Mouse (Mus musculus) urinary bladder, postnatal 4 days (tissue): ENCODE measurements around the gene Tex2.

Experiments used
- DNase-seq, 2 experiments: peaks; one replicate each; pipeline ENCODE4 v3.0.0; 2021 to 2022; ENCODE audit warnings: low spot score in 2 of 2

Gene Tex2

DNA sequence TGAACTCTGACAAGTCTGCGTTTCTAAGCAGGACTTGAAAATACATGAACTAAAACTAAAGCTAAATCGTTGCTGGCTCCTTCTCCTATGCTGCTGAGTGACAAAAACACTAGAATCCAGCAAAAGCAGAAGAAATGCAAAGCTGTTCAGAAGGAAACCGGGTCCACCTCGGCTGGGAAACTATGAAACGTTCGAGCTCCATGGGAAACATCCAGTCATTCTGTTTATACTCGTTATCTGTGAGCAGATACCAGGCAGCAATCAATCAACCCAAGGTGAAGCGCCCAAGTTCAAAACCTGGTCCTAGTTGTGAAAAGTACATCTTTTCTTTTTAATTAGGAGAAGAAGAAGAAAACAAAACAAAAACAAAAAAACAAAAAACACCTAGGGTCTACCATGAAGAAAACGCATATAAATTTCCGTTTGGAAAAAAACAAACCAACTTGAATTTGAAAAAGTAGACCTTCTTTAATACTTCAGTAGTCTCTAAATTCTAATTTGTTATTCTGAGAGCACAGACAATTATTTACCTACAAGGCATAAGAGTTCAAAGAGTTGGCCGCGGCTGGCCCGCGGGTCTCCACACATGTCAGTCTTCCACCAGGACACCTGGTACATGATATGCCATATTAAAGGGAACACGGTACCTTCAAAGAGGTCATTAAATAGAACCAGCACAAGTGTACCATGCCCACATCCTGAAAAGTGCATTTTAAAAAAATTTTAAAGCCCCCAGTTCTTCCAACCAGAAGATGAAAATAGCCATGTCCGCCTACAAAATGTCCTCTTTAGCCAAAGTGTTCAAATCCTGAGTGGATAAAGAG, 127.0 kb downstream of the Tex2 start:
- no peak for DNase-seq

GRCm38 (mm10) chr11:106485611-106486010, 127.6 kb downstream of the Tex2 start:
- DNase-seq: no peak

DNA sequence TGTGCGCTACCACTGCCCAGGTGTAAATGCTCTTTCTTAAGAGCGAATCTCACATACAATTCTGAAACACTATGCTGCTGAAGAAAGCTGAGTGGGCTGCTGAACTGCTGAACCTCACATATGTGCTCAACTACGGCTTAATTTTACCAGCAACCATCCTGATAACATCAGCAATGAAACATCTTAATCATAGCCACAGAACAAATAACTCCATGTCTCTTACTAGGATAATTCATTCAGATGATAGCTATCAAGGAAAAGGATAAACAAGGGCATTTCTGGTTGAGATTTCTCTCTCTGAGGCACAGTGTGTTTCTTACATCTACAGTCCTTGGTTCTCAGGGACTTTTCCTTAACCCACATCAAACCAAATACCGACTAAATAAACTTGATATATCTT, 128.3 kb downstream of the Tex2 start:
- DNase-seq: no peak

GRCm38 (mm10) chr11:106482867-106483266, 130.4 kb downstream of the Tex2 start:
- no peak for DNase-seq

- DNase-seq: no peak
Measured at GRCm38 (mm10) chr11:106481651-106482050, 131.6 kb downstream of the Tex2 start.

GRCm38 (mm10) chr11:106480530-106480885, 132.7 kb downstream of the Tex2 start:
- DNase-seq: no peak

GRCm38 (mm10) chr11:106479619-106480529, 133.3 kb downstream of the Tex2 start:
- no peak for DNase-seq

GRCm38 (mm10) chr11:106478745-106479144, 134.5 kb downstream of the Tex2 start:
- DNase-seq: no peak

DNA sequence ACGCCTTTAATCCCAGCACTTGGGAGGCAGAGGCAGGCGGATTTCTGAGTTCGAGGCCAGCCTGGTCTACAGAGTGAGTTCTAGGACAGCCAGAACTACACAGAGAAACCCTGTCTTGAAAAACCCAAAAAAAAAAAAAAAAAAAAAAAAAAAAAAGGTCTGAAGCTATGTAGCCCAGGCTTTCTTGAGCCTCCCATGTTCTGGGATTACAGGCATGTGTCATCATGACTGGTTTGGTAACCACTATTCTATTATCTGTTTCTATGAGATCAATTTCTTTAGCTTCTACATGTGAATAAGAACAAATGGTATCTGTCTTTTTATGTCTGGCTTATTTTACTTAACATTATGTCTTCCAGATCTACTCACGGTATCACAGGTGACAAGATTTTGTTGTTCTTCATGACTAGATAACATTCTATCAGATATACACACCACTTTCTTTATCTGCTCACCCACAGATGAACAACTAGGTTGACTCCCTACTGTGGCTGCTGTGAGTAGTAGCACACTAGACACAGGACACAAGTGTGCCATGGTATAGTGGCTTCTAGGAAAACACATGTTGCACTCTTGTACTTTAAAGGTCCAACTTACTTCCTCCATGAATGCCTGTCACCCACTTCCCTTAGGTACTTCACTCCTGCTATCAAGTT, 135.6 kb downstream of the Tex2 start:
- DNase-seq: no peak

DNA sequence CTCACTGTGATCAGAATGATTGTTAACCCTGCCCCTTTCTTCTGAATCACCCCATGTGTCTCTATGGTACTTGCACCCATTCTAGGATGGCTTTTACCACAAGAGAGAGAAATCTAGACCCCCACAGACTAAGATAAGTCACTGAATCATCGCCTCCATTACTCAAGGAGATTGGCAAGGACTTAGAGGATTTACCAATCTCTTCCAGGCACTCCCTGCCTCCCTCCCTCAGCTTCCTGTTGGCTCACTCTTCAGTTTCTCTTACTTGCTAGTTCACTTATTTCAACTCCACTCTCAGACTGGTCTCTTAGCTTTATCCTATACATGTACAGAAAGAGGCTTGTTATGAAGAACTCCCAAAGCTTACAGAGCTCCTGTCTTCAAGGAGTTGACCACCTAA, 137.9 kb downstream of the Tex2 start:
- DNase-seq: no peak

GRCm38 (mm10) chr11:106471629-106472028, 141.6 kb downstream of the Tex2 start:
- DNase-seq: no peak

GRCm38 (mm10) chr11:106468509-106468908, 144.7 kb downstream of the Tex2 start:
- DNase-seq: no peak

- DNase-seq: no peak
Measured at GRCm38 (mm10) chr11:106465932-106466331, 147.3 kb downstream of the Tex2 start.

DNA sequence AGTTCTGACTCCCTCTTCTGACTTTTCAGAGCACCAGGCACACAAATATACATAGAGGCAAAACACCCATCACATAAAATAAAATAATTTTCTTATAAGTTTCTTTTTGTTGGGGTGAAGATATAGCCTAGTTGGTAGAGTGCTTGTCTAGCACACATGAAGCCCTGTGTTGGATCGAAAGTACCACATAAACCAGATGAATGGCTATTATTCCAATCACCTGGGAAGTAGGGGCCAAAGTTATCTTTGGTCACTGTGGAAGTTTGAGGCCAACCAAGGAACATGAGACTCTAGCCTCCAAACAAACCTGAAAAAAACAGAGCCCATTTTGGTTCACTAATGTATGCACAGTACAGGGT, 147.7 kb downstream of the Tex2 start:
- no peak for DNase-seq

DNA sequence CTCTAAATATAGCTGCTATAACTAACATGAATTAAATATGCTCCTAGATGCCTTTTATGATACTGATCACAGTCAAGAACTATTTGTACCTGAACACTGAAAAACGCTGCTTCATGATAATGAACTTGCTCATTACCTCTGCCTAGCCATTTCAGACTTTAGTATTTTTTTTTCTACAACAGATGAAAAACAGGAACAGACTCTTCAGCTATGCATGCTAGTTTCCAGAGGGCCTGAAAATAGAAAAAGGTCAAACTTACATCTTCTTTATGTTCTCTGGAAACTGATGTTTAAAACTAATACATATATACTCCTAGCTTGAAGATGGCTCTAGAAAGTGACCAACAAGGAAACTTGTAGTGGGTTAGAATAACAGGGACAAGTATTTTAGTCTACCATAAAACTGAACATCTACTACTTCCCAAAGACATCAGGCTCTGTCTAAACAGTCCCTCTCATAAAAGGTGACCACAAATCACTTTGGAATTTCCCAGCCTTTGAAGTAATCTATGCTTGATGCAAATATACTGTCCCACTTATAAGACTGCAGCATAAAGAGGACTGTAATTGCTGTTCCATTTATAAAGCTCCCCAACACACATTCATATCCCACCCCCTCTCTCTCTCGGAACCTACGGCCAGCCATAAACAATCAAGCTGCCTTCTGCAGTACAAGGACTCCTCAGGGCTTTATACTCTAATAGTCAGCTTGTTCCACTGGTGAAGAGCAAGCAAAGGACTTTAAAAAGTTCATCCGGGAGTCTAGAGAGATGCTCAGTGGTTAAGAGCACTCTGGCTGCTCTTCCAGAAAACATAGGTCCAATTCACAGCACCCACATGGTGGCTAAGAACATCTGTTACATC, 148.3 kb downstream of the Tex2 start:
- DNase-seq: no peak

DNA sequence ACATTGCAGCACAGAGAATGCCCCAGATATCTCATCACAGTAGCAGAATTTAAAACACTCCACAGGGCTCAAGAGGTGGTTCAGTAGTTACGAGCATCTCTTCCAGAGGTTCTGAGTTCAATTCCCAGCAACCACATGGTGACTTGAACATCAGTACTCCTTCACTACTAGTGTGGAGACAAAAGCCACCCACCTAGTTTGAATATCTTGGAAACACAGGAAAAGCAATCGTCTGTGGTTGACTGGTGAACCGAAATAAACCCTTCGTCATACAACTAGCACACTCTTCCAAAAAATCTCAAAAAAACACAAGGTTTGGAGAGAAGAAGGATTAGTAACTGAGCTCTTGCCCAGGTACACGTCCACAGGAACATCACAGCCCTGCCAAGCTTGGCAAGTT, 149.4 kb downstream of the Tex2 start:
- no peak for DNase-seq

DNA sequence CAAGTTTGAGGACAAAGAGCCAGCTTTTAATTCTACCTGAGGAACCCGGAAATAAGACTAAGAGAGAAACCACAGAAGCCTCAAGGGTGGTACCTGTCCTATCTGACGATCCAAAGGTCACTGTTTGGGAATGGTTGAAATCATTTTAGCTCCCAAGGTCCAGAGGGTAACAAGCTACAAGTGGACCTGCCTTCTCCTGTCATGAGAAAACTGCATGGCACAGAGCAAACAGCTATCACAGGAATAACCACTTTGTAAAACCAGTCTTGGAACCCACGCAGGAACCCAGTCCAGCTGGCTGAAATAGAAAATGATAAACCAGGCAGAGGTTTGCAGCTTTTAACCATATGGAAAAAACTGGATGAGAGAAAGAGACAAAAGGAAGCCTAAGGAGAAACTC, 150.9 kb downstream of the Tex2 start:
- no peak for DNase-seq

- no peak for DNase-seq
Measured at GRCm38 (mm10) chr11:106461145-106461932, 151.9 kb downstream of the Tex2 start.

DNA sequence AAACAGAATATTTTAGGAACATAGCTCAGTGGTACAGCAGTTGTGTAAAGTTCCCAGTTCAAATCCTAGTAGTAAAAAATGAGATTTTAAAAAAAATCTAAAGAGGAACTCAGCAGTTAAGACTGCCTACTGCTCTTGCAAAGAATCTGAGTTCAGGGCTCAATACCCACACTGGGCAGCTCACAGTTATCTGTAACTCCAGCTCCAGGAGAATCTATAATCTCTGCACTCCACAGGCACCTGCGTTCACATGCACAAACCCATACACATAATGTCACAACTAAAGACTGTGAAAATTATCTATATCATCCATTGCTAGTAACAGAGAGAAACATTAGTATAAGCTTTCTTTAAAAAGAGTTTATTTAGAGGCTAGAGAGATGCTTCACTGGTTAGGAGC, 152.6 kb downstream of the Tex2 start:
- DNase-seq: no peak

- DNase-seq: no peak
Measured at GRCm38 (mm10) chr11:106458540-106458939, 154.7 kb downstream of the Tex2 start.
